Mouse (Mus musculus) limb, embryonic 14.5 days (tissue): ENCODE data around the gene Selenoo. TPM values are rescaled to one million over a fixed set of nuclear protein-coding genes. Genes with fewer than 3 reads are reported as not detected.

Source experiments
- ATAC-seq: fragments of 200-750 bp; cut with Nextera tagmentation; 2 replicates; pipeline ENCODE4 v1.8.0; 2017; ENCODE audit warnings: low read depth, moderate number of reproducible peaks, moderate TSS enrichment; ENCODE audit not compliant: low FRiP score
- DNase-seq: peaks from one replicate; pipeline ENCODE4 v3.0.0-alpha.2; 2015; ENCODE audit warnings: low spot score
- H3K27ac ChIP-seq: fragments of 300-500 bp; sonication (generic); replicated peaks from 2 replicates; pipeline ENCODE4 v1.5.1; 2014; ENCODE audit warnings: low read depth, mild to moderate bottlenecking, low read length, moderate library complexity, mixed read lengths
- H3K27me3 ChIP-seq: fragments of 300-500 bp; sonication (generic); 2 replicates; pipeline ENCODE4 v1.6.1; 2014; ENCODE audit warnings: low read length, mixed read lengths; ENCODE audit not compliant: control insufficient read depth, insufficient read depth
- H3K36me3 ChIP-seq: fragments of 300-500 bp; sonication (generic); 2 replicates; pipeline ENCODE4 v1.6.1; 2014; ENCODE audit warnings: mild to moderate bottlenecking, low read length, moderate library complexity, mixed read lengths; ENCODE audit not compliant: control insufficient read depth, insufficient read depth
- H3K4me1 ChIP-seq: fragments of 300-500 bp; sonication (generic); 2 replicates; pipeline ENCODE4 v1.6.1; 2014; ENCODE audit warnings: antibody characterized with exemption, low read length, mixed read lengths; ENCODE audit not compliant: control insufficient read depth, insufficient read depth
- H3K4me2 ChIP-seq: fragments of 300-500 bp; sonication (generic); replicated peaks from 2 replicates; pipeline ENCODE4 v1.6.1; 2014; ENCODE audit warnings: low read depth, mild to moderate bottlenecking, low read length, moderate library complexity; ENCODE audit not compliant: severe bottlenecking
- H3K4me3 ChIP-seq: fragments of 300-500 bp; sonication (generic); replicated peaks from 2 replicates; pipeline ENCODE4 v1.5.1; 2014; ENCODE audit warnings: low read length
- H3K9ac ChIP-seq: fragments of 300-500 bp; sonication (generic); 2 replicates; pipeline ENCODE4 v1.6.1; 2014; ENCODE audit warnings: mild to moderate bottlenecking, low read depth, low read length, moderate library complexity; ENCODE audit not compliant: severe bottlenecking
- H3K9me3 ChIP-seq: fragments of 300-500 bp; sonication (generic); 2 replicates; pipeline ENCODE4 v1.6.1; 2016; ENCODE audit warnings: low read length; ENCODE audit not compliant: control insufficient read depth
- POLR2A ChIP-seq: fragments of 200-500 bp; IDR thresholded peaks from 2 replicates; pipeline ENCODE4 v1.8.0; 2012; ENCODE audit warnings: inconsistent platforms, mild to moderate bottlenecking, moderate library complexity, borderline replicate concordance; ENCODE audit not compliant: insufficient read depth, insufficient read length; ENCODE audit errors: extremely low read depth
- WGBS: fragments of 180-500 bp; shearing (Covaris S2); extraction: QIAGEN DNeasy Blood & Tissue Kit; methylation state at CpG from one replicate; pipeline ENCODE4 v1.1.7; 2014; 5-methylcytosine and 5-hydroxymethylcytosine counted together
- polyA plus RNA-seq, 2 experiments: library from polyadenylated mRNA; depleted of rRNA in 1 of 2; stranded (reverse) in 1 of 2; unstranded in 1 of 2; fragments of >200 nt; fragmentation: Nextera tagmentation in 1 of 2; extraction: Ambion mirVana in 1 of 2; gene quantifications; 2 replicates each; pipeline versions ENCODE4 v1.2.1 to v1.2.3; 2012 to 2014

Selenoo gene
- polyA plus RNA-seq, 2 experiments, result 20.6 to 32.7 TPM

- H3K36me3 ChIP-seq, result no peaks in the 10 kb centered on the region
- H3K4me1 ChIP-seq, result no peaks in the 10 kb centered on the region
- WGBS, result 71% methylated on average over 7 of the region's 7 CpGs
- ATAC-seq, result no peak
- no peak for TF ChIP-seq POLR2A
- H3K9ac ChIP-seq, result no peak overlapping the region
- DNase-seq, result no peak
- no peak overlapping the region for H3K4me3 ChIP-seq
- H3K9me3 ChIP-seq, result no peaks in the 10 kb centered on the region
- peaks cover 42% of the 10 kb centered on the region for H3K27me3 ChIP-seq
- H3K4me2 ChIP-seq, result no peak overlapping the region
- H3K27ac ChIP-seq, result no peak overlapping the region
Measured at GRCm38 (mm10) chr15:89063001-89063400, 25.9 kb upstream of the Selenoo start.

GRCm38 (mm10) chr15:89063536-89063935 lies 25.3 kb upstream of the Selenoo start:
- H3K4me1 ChIP-seq, result no peaks in the 10 kb centered on the region
- H3K4me2 ChIP-seq, result no peak overlapping the region
- H3K27ac ChIP-seq, result no peak overlapping the region
- no peaks in the 10 kb centered on the region for H3K36me3 ChIP-seq
- 56% methylated on average over 6 of the region's 6 CpGs for WGBS
- no peak for DNase-seq
- ATAC-seq, result no peak
- TF ChIP-seq POLR2A, result no peak
- no peak overlapping the region for H3K9ac ChIP-seq
- H3K27me3 ChIP-seq, result peaks cover 42% of the 10 kb centered on the region
- H3K4me3 ChIP-seq, result no peak overlapping the region
- no peaks in the 10 kb centered on the region for H3K9me3 ChIP-seq

GRCm38 (mm10) chr15:89064891-89065290 lies 24.0 kb upstream of the Selenoo start:
- no peaks in the 10 kb centered on the region for H3K9me3 ChIP-seq
- peaks cover 39% of the 10 kb centered on the region for H3K27me3 ChIP-seq

GRCm38 (mm10) chr15:89067609-89068008 lies 21.3 kb upstream of the Selenoo start:
- DNase-seq (no peak), ATAC-seq (no peak)
- Histone ChIP-seq H3K27ac (no peak overlapping the region), H3K36me3 (no peaks in the 10 kb centered on the region), H3K4me3 (no peak overlapping the region), H3K27me3 (peaks cover 27% of the 10 kb centered on the region), H3K4me1 (no peaks in the 10 kb centered on the region), H3K4me2 (peak overlapping the region; percentile 19; the same call in 1 of the 2 replicates), H3K9ac (no peak overlapping the region), H3K9me3 (no peaks in the 10 kb centered on the region)
- TF ChIP-seq POLR2A, result no peak
- 26% methylated on average over 35 of the region's 35 CpGs for WGBS

More at GRCm38 (mm10) chr15:89064891-89065290, 24.0 kb upstream of the Selenoo start:
- Histone ChIP-seq H3K4me1 (no peaks in the 10 kb centered on the region), H3K36me3 (no peaks in the 10 kb centered on the region), H3K4me3 (no peak overlapping the region), H3K4me2 (no peak overlapping the region), H3K27ac (no peak overlapping the region), H3K9ac (no peak overlapping the region)
- 90% methylated on average over 5 of the region's 5 CpGs for WGBS
- ATAC-seq (no peak), DNase-seq (no peak)
- TF ChIP-seq POLR2A, result no peak

- Histone ChIP-seq H3K4me3 (no peak overlapping the region), H3K9me3 (no peaks in the 10 kb centered on the region), H3K4me1 (no peaks in the 10 kb centered on the region), H3K9ac (no peak overlapping the region), H3K27ac (no peak overlapping the region), H3K27me3 (peaks cover 27% of the 10 kb centered on the region), H3K4me2 (no peak overlapping the region), H3K36me3 (no peaks in the 10 kb centered on the region)
- WGBS, result 28% methylated on average over 26 of the region's 26 CpGs
- ATAC-seq (no peak), DNase-seq (no peak)
- no peak for TF ChIP-seq POLR2A
Measured at GRCm38 (mm10) chr15:89068226-89068625, 20.7 kb upstream of the Selenoo start.

- H3K27me3 ChIP-seq, result peaks cover 27% of the 10 kb centered on the region
- TF ChIP-seq POLR2A, result no peak
- ATAC-seq (no peak), DNase-seq (no peak)
- no peaks in the 10 kb centered on the region for H3K9me3 ChIP-seq
- no peak overlapping the region for H3K4me2 ChIP-seq
- no peak overlapping the region for H3K4me3 ChIP-seq
- H3K27ac ChIP-seq, result no peak overlapping the region
- no peaks in the 10 kb centered on the region for H3K36me3 ChIP-seq
- 77% methylated on average over 19 of the region's 19 CpGs for WGBS
- H3K9ac ChIP-seq, result no peak overlapping the region
- H3K4me1 ChIP-seq, result peaks cover 1% of the 10 kb centered on the region; the same call in 1 of the 2 replicates
Measured at GRCm38 (mm10) chr15:89069336-89069840, 19.5 kb upstream of the Selenoo start.
